Mouse (Mus musculus) NIH3T3 (cell line): Measurements from ENCODE around the gene Rcan3.
A peak's percentile ranks its signal among the peaks of the same experiment; 100 is the strongest.

Experiments used
- DNase-seq: peaks from one replicate; pipeline ENCODE4 v3.0.0-alpha.2; 2012; ENCODE audit warnings: low read depth

Gene Rcan3

GRCm38 (mm10) chr4:135413491-135413890 lies 20.2 kb downstream of the Rcan3 start:
- no peak for DNase-seq

- peak; percentile 84 for DNase-seq
Measured at GRCm38 (mm10) chr4:135411633-135412032, 22.0 kb downstream of the Rcan3 start.

DNA sequence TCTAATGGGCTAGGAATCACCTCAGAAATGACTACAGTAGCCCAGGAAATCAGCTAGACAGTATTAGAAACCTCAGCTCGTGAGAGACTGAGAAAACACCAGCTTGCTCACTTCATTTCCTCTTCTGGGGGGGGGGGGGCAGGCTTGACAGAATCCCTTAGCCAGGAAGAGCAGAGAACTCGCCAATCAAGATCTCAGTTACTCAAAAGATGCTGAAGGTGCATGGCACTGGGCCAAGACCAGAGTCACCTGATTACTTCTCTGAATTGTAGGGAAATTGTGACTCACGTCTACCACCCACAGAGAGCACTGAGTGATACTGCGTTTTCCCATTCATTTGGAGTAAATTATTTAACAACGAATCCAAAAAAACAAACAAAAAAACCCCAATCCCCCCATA lies 27.5 kb downstream of the Rcan3 start:
- DNase-seq, result peak; percentile 35

DNA sequence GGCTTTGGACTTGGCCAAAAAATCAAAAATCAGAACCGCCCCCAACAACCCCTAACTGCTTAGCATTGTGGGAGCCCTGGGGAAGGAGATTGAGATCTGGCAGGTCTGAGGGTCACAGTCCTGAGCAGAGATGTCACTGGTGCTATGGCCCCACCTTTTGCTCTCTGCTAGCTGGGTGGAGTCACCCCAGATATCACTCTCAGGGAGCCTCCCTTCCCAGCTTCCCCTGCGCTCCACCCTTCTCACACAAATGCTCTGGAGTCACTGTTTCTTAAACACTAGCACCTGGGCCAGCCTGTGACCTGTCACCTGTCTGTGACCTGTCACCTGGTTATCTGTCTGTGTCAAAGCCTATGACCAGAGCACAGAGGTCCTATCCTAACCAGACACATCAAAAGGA lies 28.7 kb downstream of the Rcan3 start:
- no peak for DNase-seq

DNA sequence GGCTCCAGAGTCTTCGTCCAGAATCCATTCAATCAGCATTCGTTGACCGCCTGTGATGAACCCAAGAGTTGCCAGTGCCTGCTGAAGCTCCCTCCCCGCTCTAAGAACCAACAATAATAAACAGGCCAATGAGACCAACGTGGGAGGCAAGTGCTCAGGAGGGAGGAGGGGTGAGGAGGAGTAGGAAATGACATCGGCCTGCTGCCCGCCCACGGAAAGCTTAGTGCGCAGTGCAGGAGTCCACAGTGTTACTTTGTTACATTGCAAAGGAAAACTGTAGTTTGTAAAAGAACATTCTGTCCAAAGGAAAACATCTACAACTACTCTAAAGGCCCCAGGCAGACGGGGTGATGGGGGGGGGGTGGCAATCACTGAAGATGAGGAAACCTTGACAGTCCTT lies 29.6 kb downstream of the Rcan3 start:
- no peak for DNase-seq

GRCm38 (mm10) chr4:135401881-135402280 lies 31.8 kb downstream of the Rcan3 start:
- DNase-seq, result no peak

GRCm38 (mm10) chr4:135397991-135398390 lies 35.7 kb downstream of the Rcan3 start, which contains the start of gene Ncmap:
Gene Ncmap, minus strand, starts transcription at chr4:135398227.
- no peak for DNase-seq

- no peak for DNase-seq
Measured at GRCm38 (mm10) chr4:135397551-135397950, 36.1 kb downstream of the Rcan3 start.

DNA sequence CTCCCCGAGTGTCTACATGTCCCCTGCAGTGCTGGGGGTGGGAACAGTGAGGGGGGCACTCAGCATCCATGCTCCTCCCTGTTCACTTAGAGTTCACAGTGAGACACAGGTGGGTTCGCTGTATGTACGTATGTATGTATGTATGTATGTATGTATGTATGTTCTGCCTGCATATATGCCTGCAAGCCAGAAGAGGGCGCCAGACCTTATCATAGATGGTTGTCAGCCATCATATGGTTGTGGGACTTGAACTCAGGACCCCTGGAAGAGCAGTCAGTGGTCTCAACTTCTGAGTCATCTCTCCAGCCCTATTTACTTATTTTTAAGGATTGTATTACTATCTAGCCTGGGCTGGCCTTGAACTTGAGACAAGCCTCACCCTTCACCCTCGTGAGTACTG lies 37.4 kb downstream of the Rcan3 start:
- no peak for DNase-seq

DNA sequence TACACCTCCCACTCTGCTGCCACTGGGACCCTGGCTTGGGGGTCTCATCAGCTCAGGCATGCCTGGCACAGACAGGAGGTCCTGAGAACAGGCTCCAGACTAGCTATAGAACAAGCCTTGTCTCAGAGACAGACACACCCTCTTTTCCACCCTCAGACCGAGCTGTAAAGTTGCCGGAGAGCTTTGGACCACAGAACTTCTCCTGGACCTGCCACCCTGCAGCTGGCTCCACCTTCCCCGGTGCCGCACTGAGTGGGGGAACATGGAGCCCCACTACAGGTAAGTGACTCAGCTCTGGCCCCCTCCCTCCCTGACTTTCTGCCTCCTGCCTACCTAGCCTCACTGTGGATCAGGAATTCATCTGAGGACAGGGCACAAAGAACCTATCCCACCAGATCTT lies 38.3 kb downstream of the Rcan3 start:
- no peak for DNase-seq

DNA sequence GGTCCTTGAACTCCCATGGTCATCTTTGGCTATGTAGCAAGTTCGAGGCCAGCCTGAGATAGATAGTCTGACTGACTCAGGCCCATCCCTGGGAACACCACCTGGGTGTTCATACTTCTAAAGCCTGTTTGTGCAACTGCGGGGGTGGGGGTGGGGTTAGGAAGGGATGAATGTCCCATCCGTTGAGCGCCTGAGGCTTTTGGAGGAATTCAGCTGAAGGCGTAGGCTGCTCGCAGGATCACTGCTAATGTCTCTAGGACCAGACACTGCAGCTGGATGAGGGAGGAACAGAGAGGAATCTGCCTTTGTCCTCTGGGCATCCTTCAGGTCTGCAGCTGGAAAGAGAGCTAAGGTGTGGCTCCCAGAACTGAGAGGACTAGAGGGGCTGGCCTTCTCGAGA lies 39.0 kb downstream of the Rcan3 start:
- no peak for DNase-seq

DNA sequence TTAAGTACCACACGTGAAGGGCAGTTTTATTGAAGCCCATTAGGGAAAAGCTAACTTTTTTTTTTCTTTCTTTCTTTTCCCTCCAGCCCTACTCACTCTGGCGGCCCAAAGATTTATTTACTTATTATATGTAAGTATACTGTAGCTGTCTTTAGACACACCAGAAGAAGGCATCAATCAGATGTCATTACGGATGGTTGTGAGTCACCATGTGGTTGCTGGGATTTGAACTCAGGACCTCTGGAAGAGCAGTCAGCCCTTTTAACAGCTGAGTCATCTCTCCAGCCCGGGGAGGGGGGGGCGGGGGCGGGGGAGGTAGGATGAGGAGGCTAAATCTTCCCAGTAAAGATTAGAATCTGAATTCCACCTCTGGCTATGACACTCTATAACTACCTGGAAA lies 40.3 kb downstream of the Rcan3 start:
- peak; percentile 71 for DNase-seq

GRCm38 (mm10) chr4:135392801-135393200 lies 40.9 kb downstream of the Rcan3 start:
- DNase-seq, result no peak

GRCm38 (mm10) chr4:135391014-135391413 lies 42.6 kb downstream of the Rcan3 start:
- no peak for DNase-seq

- no peak for DNase-seq
Measured at GRCm38 (mm10) chr4:135385614-135386013, 48.0 kb downstream of the Rcan3 start.

DNA sequence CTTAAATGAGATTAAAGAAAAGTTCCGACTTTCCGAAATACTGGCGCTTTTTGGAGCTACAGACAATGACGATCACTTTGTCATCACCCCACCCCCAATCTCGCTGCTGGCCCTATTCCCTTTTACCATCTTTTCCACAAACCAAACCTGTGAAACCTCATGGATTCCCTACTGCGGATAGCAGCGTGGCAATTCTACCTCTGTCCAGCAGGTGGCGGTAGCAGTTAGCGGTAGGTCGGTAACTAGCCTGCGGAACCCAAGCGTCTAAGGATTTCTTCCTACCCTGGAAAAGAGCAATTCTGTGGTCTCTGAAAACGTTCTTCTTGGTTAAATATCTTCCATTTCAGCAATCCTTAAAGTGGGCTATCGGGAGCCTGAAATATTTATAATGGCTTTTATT lies 51.3 kb downstream of the Rcan3 start:
- DNase-seq, result peak; percentile 89

DNA sequence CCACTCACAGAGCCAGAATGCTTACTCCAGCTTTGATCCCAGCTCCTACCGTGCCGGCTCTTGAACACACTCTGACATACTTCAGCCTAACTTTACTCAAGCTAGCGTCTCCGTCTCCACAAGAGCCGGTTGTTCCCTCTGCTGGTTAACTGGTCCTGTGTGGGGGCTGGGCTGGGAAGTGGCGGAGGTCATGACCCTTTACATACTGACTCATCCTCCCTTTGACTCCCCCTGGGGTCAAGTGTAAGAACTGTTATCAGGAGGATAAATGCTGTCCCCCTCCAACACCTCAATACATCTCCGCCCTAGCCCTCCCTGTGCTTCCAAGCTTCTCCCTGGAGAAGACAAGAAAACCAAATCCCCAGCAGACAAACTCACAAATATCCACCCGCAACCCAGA lies 52.3 kb downstream of the Rcan3 start:
- DNase-seq, result no peak

DNA sequence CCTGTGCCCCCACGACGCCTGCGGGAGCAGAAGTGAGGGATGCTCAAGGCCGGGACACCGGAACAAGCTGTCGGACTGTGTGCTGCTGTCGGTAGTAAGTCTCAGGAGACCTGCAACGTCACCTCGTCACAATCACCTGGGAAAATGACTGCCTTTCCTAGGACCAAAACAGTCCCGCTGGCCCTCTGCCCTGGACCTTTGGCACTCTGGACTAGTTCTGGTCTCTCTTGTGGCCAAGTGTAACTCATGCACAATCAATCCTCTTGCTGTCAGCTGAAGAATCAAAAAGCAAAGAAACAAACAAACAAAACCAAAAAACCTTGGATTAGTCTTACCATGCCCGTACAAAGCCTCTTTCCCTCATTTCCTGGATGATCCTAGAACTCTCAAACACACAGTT lies 56.4 kb downstream of the Rcan3 start:
- DNase-seq, result no peak

GRCm38 (mm10) chr4:135375444-135375843 lies 58.2 kb downstream of the Rcan3 start:
- no peak for DNase-seq

- DNase-seq, result no peak
Measured at GRCm38 (mm10) chr4:135373299-135373698, 60.4 kb downstream of the Rcan3 start.

GRCm38 (mm10) chr4:135370372-135370771 lies 63.3 kb downstream of the Rcan3 start:
- no peak for DNase-seq

GRCm38 (mm10) chr4:135362828-135363227 lies 70.8 kb downstream of the Rcan3 start:
- DNase-seq, result no peak
